Mouse (Mus musculus): ENCODE data around the gene Tasp1.

DNA sequence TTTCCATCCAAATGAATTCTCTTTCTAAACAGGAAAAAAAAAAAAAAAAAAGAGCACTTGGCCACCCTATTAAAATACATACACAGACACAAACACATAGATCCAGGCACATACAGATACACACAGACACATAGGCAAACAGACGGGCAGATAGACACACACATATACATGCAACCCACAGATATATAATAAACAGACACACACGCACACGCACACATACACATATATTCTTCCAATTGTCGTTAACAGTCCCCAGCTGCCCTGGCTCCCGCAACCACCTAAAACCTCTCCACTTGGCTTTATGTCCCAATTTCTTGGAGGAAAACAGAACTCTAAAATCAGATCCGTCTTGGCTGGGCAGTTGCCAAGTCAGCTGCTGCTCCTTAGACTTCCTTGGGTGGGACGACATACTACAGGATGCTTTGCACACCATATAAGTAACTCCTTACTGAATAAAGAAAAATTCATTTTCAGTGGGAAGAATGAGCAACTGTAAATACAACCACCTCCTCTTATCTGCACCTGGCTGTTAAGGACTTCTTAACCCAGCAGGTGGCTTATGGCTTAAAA lies 188.5 kb downstream of the Tasp1 start:
- TF ChIP-seq CTCF (IDR thresholded peaks at IDR 0.05; ENCODE audit: borderline replicate concordance, insufficient read depth, low read depth, low read length) (no peak), POLR2A (IDR thresholded peaks at IDR 0.05; ENCODE audit: borderline replicate concordance, insufficient read depth, low read length) (no peak)

Data from cerebellum, adult 2 months (tissue).